Mouse (Mus musculus) myocyte (in vitro differentiated cells): ENCODE measurements around the gene Ldlrad3.

Experiments
- CEBPB ChIP-seq: IDR thresholded peaks from 2 replicates; pipeline ENCODE4 v1.6.1; 2011; ENCODE audit warnings: mild to moderate bottlenecking, moderate library complexity; ENCODE audit not compliant: poor library complexity, insufficient read depth, severe bottlenecking
- MYOG ChIP-seq, 3 experiments: IDR thresholded peaks; one replicate each; pipeline ENCODE4 v1.6.1; 2011; ENCODE audit warnings: control low read depth in 2 of 3, low read depth in 2 of 3, mild to moderate bottlenecking in 2 of 3; ENCODE audit not compliant: insufficient read length in 2 of 3, control insufficient read depth in 1 of 3, insufficient read depth in 1 of 3
- POLR2A ChIP-seq: IDR thresholded peaks from one replicate; pipeline ENCODE4 v1.6.1; 2011; ENCODE audit warnings: low read depth, mild to moderate bottlenecking, control low read depth, moderate library complexity; ENCODE audit not compliant: insufficient read length

DNA sequence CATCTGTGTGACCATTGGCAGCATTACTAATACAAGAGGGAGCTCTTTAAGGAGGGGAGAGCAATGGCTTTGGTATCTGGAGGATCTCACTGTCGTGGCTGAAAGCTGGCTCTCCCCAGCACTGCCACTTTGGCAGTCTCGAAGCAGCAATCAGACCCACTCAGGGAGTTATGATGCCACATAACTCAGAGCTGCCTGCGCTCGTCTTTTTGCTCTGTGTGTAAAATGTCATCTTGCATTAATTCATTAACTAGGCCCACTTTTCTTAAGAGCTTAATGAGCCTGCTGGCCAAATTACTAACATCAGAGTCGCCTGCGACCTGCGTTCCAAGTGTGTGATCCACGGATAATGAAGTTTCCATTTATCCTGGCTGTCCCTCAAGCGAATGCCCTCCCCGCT is 230.1 kb downstream of the Ldlrad3 start:
- TF ChIP-seq POLR2A: no peak
- TF ChIP-seq CEBPB: no peak
- no peak for TF ChIP-seq MYOG (IDR thresholded peaks at IDR 0.05; ENCODE audit: control insufficient read depth in 1 of 3, insufficient read depth in 1 of 3, insufficient read length in 2 of 3, low read depth in 2 of 3)
